Mouse (Mus musculus): ENCODE measurements at regions not wholly inside any gene's neighbourhood (a gene's known extent, or its start where the extent isn't known, plus 50 kb on each side); places are given as distances from the start of the nearest gene placed in this dataset.

DNA sequence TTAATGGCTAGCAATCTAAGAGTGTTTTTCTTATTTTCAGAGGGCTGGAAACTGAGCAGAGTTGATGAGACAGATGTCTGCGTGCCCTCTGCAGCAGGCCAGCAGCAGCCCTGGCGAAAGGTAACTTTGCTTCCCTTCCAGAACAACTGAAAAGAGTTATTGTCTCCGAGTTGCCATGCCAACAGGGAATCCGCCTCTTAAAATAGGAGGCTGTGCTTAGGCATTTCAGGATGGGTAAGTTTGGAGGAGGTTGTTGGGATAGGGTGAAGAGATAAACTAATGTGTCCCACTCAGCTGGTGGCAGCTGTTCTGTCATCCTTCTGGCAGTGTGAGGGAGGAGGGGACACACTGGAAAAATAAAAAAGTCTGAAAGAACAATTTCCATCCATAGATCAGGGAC is 100.6 kb upstream of the Sertad2 start:
- TF ChIP-seq CTCF (IDR thresholded peaks at IDR 0.05; ENCODE audit: low read depth, low read length) (no peak), POLR2A (IDR thresholded peaks at IDR 0.05; ENCODE audit: borderline replicate concordance, low read depth, low read length) (no peak)
